Mouse (Mus musculus) c-Kit-negative CD71-positive TER-119-positive erythroid progenitor cells, embryonic 14.5 days (primary cell): ENCODE results near the gene Trpv2.

Experiments
- DNase-seq: peaks from one replicate; pipeline ENCODE4 v3.0.0-alpha.2; 2013; ENCODE audit warnings: low read depth, low spot score

Gene Trpv2

DNA sequence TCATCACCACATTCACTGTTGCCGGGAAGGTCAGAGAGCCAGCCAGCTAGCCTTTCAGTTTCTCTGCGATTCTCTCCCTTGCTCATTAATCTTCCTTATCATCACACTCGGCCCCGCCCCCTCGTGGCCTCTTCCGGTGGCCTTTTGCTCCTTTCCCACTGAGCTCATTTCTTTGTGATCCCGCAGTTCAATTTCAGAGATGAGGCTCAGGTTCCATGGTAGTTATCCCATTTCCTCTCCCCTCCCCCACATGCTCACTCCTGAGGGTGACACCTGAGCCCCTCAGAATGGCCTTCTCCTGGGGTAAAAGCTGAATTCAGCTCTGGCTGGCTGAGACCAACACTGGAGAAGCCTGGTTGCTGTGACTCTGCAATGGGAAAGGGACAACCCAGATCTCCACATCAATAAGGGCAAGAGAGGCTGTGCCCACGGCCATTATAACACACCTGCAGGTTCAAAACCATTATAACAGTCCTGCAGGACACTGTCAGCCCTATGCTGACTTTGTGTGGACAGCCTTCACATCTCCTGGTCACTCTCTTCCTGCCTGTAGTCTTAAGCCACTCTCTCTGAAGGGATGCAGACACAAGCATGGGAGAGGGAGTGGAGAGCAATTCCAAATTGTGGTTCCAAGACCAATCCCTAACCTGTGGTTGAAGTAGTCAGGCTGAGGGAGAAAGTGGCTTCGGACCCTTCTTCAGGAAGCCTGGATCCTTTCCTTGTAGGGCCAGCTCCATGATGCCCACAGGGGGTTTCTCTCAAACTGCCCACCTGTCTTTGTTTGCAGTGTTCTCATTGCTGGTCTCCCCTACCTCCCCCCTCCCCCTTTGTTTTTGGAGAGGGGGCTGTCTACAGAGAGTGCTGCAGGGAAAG is 55.3 kb downstream of the Trpv2 start:
- no peak for DNase-seq

GRCm38 (mm10) chr11:62630225-62630821 is 56.0 kb downstream of the Trpv2 start:
- DNase-seq = no peak

DNA sequence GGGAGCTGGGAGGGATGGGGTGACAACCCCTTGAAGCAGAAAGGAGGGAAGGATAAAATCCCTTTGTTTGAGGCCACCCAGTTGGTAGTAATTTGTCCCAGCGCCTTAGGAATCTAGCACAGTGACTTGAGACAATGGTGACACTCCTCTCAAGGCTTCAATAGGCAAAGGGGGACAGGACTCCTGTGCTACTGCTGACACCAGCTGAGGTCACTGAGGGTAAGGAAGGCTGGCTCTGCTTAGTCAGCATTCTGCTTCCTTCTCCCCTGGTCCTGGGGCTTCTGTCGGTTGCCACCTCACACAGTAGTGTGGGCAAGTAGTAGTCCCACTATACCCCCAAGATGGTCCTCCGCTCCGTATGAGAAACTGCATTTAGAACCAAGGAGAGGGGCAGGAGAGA is 56.9 kb downstream of the Trpv2 start:
- DNase-seq = no peak

DNA sequence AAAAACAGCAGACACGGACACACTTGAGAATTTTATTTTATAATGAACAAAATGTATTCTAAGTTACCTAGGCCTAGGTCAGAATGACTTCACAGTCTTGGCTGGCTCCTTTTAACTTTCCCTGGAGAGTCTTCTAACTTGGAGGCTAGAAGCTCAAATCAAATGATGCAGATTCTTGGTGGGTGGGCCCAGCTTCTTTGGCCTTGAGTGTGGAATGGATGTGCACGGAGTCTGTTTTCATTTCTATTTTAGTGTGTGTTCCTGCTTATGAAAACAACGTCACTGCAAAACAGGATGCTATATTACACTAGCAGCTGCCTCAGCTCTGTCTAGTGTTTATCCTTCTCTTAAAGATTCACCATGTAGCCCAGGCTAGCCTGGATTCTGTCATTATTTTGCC is 61.1 kb downstream of the Trpv2 start:
- DNase-seq = no peak

DNA sequence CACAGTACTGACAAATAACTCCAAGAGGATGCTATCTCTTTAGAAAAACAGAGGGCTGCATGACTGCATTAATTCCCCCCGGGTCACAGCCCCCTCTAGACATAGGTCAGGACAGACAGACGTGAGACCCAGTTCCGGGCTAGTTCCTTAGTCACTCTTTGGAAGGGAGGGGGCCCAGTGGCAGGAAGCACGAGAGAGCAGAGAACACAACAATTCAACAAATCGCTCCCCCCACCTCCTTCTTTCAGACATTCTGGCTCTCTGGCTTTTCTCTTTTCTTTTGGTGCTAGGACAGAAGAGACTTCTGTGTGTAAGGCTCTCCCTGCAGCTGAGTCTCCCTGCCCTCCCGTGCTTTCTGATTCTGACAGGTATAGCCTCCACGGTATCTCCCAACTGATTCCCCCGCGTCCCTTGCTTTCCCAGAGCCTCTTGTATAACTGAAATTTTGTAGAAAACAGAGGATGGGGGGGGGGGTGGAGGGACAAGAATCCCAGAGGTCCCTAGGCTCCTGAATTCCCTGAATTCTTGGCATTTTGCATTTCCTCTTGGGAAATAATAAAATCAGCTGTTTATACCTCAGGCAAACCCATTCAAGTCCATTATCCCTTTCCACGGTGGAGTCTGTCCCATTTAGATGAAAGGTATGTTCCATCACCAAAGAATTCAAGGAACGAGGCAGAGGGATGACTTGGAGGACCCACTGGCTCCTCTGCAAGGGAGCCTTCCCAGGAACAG is 62.0 kb downstream of the Trpv2 start:
- no peak for DNase-seq

- no peak for DNase-seq
Observed at GRCm38 (mm10) chr11:62636840-62637221, 62.5 kb downstream of the Trpv2 start.

DNA sequence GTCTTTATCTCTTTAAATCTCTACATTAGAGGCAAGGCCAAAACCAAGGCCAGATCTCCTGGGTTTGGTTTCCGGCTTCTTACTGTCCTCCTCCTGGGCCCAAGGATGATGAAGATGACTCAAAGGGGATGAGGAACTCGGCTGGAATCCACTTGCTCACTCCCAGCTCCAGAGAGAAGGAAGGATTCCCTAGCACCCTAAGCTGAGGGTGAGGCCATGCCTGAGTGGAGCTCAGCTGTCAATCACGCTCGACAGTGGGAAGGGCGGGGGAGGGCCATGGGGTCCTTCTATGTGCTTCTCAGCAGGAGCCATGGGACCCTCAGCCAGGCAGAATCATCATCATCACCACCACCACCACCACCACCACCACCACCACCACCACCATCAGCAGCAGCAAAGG is 63.1 kb downstream of the Trpv2 start:
- DNase-seq = no peak

GRCm38 (mm10) chr11:62637806-62638205 is 63.5 kb downstream of the Trpv2 start:
- DNase-seq = no peak

DNA sequence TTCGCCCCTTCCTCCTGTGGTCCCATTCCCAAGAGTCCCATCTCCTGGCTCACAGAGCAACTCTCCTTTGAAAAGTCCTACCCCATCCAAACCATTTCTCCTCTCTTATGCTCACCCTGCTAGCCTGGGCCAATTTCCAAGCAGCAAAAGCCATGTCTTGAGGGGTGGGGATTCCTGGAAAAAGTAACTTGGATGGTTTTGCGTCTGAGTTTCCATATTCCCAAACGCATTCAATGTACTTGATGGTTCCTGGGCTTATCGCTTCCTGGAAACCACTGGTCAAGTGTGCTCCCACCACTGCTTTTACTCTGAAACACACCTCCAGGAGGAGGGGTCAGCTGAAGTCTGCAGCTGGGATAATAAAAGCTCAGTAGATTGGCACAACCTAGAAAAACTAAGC is 64.1 kb downstream of the Trpv2 start:
- no peak for DNase-seq

DNA sequence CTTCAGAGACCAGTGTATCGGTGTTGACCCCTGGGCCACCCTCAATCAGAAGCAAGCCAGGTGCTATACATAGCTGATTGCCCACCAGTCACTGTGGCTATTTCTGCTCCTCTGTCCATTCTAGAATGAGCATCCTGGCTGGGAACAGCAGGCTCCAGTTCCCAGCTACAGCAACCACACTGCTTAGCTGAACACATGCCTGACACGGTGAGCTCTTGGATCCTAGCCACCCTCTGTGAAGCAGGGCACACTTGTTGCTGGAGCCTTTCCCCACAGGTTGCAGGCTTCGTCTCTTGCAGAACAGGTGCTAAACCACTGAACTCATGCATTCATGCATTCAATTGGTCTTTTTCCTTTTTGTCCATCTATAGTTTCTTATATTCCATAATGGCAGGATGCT is 66.1 kb downstream of the Trpv2 start:
- DNase-seq = no peak

DNA sequence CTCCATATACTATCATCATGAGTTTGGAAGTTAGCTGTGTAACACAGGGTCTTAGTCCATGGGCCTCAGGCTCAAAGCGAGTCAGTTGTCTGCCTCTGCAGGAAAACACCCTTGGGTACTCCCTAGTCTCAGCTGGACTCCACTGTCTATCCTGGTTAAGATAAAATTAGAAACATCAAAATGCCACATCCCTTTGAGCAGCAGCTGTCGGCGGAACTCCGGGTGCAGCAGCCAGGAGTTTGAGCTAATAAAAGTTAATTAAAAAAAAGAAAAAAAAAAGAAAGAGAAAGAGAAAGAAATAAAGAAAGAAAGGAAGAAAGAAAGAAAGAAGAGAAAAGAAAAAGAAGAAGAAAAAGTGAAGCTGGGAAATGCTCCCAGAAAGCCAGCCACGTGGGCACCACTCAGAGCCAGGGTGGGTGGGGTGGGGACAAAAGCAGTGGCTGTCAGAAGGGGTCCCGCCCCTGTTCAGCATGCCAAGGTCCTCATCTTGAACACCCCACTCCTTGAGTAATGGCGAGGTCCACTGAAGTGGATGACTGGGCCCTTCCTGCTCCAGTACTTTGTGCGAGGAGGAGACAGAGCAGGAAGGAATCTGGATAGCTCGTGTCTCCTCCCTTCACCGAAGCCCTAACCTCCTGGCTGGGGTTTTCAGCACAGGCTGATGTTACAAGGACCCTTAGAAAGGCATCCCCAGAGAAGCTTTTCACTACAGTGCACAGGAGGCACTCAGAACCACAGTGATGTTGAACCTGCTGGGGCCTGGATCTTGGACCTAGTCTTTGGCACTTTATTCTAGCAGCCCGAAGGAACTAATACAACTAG is 67.9 kb downstream of the Trpv2 start:
- no peak for DNase-seq

DNA sequence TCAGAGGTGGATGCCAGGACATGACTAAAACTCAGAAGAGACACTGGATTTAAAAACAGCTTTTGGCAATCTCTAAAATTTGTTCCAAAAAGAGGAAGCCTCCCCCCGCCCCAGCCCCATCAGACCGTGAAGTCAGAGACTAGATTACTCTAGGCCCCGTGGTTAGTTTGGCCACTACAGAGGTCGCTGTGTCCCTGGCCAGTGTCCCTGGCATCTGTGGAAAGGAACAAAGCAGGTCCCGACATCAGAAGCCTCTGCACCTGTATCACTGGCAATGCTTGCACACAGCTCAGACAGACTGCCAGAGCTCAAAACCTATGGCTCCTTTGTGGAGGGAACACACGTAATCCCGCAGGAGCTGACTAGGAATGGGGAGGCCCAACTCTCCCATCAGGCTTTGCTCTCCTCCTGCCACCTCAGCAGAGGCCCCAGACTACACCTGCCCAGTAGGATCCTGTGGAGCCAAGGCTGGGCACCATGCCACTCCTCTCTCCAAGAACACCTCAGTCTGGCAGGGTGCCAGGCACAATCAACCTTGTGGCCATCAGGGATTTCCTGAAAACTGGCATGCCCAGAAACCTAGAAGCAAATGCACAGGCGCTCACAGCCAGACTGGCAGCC is 68.8 kb downstream of the Trpv2 start:
- DNase-seq = no peak

- DNase-seq = no peak
Observed at GRCm38 (mm10) chr11:62643681-62644363, 69.5 kb downstream of the Trpv2 start.

DNA sequence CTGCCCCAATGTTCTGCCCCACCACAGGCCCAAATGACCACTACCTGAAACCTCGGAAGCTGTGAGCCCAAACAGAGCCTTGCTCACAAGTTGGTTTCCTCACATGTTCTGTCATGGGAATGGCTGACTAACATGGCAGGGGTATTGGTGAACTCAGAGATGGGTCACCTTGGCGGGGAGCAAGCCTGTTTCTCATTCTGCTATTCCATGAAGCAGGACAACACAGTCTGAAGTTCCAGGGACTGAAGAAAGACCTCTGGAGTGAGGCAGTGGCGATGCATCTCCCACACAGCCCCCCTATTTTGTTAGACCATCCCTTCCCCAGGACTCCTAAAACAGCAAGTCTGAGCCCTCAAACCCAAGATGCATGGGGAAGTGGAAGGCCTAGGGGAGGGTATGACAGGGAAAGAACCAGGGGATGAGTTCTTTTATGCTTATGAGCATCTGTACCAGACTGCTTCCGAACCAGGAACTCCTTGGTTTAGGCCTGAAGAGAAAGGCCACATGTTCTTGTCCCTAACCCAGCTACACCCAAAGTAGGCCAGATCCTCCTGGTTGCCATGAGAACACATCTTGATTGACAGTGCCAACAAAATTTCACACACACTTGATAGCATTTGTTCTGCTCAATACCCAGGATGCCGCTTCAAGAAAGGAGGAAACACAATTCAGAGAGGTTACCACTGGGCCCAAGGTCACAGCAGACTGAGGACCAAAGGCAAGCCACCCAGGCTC is 70.5 kb downstream of the Trpv2 start:
- DNase-seq = no peak

DNA sequence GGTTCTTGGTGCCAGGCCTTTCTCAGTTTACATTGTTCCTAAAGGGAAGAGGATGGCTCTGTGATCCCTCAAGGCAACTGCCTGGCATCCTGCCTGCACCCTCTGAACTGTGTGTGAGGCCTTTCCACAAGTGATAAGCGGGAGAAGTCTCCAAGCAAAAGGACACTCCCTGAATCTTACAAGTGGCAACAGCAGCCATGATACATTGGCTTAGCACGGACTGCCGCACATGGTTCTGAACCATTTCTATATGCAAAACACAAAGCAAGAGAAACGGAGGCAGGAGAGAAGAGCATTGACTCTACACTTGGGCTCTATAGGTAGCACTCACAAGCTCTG is 71.0 kb downstream of the Trpv2 start:
- DNase-seq = no peak

GRCm38 (mm10) chr11:62645732-62646494 is 71.6 kb downstream of the Trpv2 start:
- DNase-seq = no peak

GRCm38 (mm10) chr11:62646495-62646843 is 72.2 kb downstream of the Trpv2 start:
- no peak for DNase-seq

DNA sequence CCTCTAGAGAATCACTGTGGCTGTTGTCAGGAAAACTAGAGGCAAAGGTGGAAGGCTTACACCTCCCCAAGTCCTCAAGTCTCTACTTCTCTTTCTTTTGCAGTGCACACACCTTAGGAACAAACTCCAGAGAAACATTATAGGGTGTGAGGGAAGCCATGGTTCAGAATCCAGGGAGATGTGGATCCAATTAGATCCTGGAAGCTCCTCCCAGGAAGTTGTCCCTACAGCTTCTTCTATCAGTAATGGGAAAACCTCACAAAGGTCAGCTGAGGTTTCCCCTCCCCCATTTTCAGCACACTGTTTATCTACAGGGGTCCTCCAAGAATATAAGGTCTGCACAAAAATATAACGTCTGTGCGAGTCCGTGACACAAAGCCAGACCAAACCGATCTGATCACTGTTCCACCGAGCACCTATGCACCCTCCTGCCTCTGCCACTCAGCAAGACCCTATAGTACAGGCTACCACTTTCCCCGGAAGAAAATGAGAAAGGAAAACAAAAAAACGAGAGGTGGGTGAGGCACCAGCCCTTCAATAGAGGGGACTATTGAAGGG is 72.8 kb downstream of the Trpv2 start:
- DNase-seq = no peak
